ENCODE assay signal across 15 mouse cellular contexts in the genomic region with DNA sequence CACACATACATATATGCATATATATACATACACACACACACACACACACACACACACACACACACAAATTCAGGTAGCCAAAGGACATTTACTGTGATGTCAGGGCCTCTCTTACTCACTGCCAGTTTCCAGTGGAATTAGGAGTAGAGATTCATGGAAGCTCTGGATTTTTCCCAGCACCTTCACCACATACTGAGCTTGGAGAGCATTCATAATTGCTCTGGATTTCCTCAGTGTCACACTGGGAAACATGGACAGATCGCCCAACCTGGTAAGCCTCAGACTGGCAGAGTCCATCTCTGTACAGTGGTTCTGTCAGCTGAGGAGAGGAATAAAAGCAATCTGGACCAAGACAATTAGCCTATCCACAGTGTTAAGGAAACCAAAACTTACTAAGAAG.
"Had no signal": no experiment of that assay in that cellular context is flagged by ENCODE, and none has a peak within 500 bp of the region (broad histone marks: within the 10 kb centered on the region; RNA-seq: fewer than 3 reads in every experiment).

No protein-coding gene starts in this region.

- H3K9me3 ChIP-seq: kidney, embryonic 15.5 days; liver, embryonic 13.5 days; lung, embryonic 15.5 days; midbrain, embryonic 12.5 days had no signal

- H3K36me3 ChIP-seq: kidney, embryonic 15.5 days; liver, embryonic 13.5 days; lung, embryonic 15.5 days; midbrain, embryonic 12.5 days had no signal

- H3K4me3 ChIP-seq: kidney, embryonic 15.5 days; left cerebral cortex, adult 2 months; liver, embryonic 13.5 days; lung, embryonic 15.5 days; midbrain, embryonic 12.5 days had no signal

- H3K9ac ChIP-seq: kidney, embryonic 15.5 days; liver, embryonic 13.5 days; liver, postnatal 0 days; lung, embryonic 15.5 days; midbrain, embryonic 12.5 days had no signal

- H3K27me3 ChIP-seq: kidney, embryonic 15.5 days; liver, embryonic 13.5 days; lung, embryonic 15.5 days; midbrain, embryonic 12.5 days had no signal

- H3K27ac ChIP-seq: kidney, embryonic 15.5 days; left cerebral cortex, adult 2 months; liver, embryonic 13.5 days; macrophage; midbrain, embryonic 12.5 days had no signal

- H3K4me2 ChIP-seq: kidney, embryonic 15.5 days; liver, embryonic 13.5 days; lung, embryonic 15.5 days; midbrain, embryonic 12.5 days had no signal

- DNase-seq: kidney, adult 2 months; kidney, postnatal 14 days; liver; liver, embryonic 13.5 days; liver, postnatal 0 days; lung, postnatal 14 days; right cerebral cortex, adult 18-20 months; right cerebral cortex, postnatal 25 days; thymus, postnatal 36 days had no signal

- ATAC-seq: intestine, embryonic 16.5 days; liver, postnatal 0 days had no signal
